Mouse (Mus musculus): ENCODE measurements around the gene Pramef12. TPM values are rescaled to one million over a fixed set of nuclear protein-coding genes. Genes with fewer than 3 reads are reported as not detected.
A peak's percentile ranks its signal among the peaks of the same experiment; 100 is the strongest.
"Not testable (repeated sequence)": the region's sequence is repeated elsewhere in the genome, so short reads cannot be mapped to it uniquely, and the experiment has no call there.

Gene Pramef12
- 0.40 and 0.49 TPM in 2 replicates for polyA plus RNA-seq (2012; rRNA removed)

DNA sequence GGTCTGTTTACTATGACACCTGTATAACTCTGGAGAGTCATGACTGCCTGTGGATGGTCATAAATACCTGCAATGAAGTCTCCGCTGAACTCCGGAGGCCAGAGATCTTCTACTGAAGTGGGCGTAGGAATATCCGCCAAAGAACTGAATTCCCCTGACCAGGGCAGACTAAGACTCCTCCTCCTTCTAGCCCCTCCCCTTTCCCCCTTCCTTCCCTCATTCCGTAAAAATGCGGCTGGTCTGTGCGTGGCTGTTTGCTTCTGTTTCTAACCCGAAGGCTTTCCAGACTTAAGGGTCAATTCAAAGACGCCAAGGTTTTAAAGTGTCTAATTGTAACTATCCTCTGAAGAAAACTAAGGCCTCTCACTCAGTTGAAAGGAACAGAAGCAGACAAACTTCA, at the start of gene Pramef12:
Gene Pramef12 (minus strand): TSS at position 175 of the 400 bp plus-strand sequence.
- DNase-seq (ENCODE audit: low spot score) = no peak

GRCm38 (mm10) chr4:144453217-144453616, 45.0 kb upstream of the Pramef12 start, which contains the start of gene Gm9944:
Gm9944 (minus strand) TSS chr4:144453317.
- no peak for DNase-seq (ENCODE audit: low spot score)

DNA sequence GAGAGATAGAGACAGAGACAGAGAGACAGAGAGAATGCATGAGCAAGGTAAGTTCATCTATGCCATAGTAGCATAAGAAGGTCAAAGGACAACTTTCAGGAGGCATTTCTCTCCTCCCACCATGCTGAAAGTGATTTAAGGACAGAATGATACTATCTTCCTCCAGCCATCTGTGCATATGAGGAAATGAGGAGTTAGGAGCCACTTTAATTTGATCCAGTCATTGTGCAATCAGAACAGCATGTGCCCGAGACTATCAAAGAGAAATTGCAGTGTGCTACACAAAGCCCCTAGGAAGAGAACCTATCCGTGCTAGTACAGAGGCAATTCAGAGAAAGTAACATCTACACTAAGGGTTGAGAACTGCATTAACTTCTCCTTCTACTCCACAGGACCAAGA, 40.3 kb upstream of the Pramef12 start:
- no peak for DNase-seq (ENCODE audit: low spot score)

DNA sequence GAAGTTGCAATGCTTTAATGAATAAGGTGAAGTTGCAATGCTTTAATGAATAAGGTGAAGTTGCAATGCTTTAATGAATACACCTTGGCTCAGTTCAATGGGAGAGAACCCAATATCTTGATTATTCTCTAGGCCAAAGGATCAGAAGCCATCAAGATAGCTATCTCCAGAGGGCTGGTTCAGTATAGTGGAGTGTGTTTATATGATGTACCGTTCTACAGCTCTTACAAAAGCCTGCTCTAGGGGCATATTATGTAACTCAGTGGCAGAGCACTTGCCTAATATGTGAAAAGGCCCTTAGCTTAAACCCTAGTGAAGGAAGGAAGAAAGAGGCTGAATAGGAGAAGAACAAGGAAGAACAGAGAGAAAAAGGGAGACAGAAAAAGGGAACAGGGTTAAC, 33.3 kb upstream of the Pramef12 start:
- no peak for DNase-seq (ENCODE audit: low spot score)

GRCm38 (mm10) chr4:144441095-144441494, 32.8 kb upstream of the Pramef12 start:
- DNase-seq (ENCODE audit: low spot score) = no peak

DNA sequence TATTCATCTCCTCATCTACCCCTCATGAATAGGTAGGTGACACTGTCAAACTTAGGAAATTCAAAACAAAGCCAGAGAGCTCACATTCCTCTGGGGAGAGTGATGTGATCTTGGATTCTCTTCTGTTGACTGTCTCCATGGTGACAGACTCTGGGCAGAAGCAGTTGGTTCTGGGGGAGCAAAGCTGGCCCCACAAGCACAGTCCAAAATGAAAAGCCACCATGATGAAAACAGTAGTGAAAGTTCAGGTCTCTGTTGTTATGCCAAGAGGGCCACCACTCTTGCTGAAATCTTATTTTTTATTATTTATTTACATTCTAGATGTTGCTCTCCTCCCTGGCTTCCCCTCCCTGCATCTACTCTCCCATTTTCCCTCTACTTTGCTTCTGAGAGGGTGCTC, 30.4 kb upstream of the Pramef12 start, which contains the start of gene 1700012P22Rik:
Gene 1700012P22Rik (minus strand): TSS at position 101 of the 400 bp plus-strand sequence.
- DNase-seq (ENCODE audit: low spot score) = no peak

DNA sequence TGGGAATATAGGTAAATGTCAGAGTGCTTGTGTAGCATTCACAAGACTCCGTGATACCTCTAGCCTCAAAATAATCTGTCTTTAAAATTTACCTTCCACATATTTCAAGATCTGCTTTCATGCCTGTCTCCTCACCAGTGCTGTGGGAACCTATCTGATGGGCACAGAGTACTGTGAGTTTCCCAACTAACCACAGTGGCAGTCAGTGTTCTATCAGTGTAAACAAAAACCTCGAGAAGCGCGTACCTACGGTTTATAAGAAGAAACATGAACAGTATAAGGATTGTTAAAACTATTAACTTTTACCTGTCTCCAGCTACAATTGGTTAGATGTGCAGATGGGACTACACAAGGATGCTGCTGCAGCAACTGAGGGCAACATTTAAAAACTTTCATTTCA, 25.0 kb upstream of the Pramef12 start:
- DNase-seq (ENCODE audit: low spot score) = no peak

DNA sequence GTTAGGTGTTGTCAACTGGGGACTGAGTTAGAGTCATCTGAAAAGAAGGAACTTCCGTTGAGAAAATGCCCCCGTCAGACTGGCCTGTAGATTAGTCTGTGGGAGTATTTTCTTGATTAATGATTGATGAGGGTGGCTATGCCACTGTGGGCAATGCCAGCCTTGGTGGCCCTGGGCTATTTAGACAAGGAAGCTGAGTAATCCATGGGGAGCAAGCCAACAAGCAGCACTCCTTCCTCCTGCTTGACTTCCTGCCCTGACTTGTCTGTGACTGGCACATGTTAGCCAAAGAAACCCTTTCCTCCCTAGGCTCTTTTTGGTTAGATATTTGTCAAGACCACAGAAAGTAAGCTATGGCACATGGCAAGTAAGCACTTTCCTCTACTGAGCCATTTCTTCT, 22.5 kb upstream of the Pramef12 start:
- DNase-seq (ENCODE audit: low spot score) = no peak

DNA sequence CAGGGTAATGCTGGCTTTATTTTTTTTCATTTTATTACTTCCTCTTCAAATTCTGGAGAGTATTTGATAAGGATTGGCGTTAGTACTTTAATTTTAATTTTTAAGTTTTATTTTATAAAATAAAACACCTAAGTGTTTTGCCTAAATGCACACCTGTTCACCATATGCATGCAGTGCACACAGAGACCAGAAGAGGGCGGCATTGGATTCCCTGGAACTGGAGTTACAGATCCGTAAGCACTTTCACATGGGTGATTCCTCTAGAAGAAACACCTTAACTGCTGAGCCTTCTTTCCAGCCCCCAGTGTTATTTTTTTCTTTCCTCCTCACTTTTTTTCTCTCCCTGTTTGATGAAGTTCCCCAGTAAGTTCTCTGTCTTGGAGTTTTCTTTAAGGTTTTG, 20.6 kb upstream of the Pramef12 start:
- DNase-seq (ENCODE audit: low spot score) = no peak

GRCm38 (mm10) chr4:144424590-144424989, 16.3 kb upstream of the Pramef12 start:
- DNase-seq (ENCODE audit: low spot score) = no peak

DNA sequence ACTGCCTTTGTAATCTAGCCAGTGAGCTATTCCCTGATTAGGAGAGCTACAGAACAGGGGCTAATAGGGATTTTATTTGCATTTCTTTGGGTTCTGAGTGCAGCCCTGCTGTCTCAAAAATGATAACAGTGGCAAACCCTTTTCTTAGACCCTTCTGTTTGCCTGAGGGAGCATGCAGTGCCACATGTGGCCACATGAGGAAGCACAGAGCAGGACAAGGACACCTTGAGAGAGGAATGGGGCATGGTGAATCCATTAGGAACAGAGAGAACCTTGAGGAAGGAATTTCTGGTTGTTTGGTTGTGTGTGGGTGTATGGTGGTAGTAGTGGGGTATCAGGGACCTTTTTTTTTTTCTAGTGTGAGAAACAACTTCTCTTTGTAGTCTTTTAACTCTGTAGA, 12.4 kb upstream of the Pramef12 start:
- DNase-seq (ENCODE audit: low spot score) = no peak

DNA sequence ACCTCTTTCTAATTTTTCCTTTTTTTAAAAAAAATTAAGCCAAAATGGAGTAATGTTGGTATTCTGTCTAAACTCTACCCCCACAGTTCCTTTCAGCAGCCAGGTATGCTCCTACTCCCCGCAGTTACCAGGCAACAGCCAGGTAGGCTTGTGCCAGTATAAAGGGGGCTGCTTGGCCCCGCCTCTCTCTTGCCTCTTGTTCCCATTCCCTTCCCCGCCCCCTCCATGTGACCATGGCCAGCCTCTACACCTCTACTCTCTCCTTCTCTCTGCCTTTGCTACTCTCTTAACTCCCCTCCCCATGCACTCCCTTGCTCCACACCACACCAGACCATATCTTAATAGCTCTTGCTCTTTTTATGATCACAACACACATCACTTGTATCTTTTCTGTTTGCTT, 2.0 kb downstream of the Pramef12 start:
- no peak for DNase-seq (ENCODE audit: low spot score)

DNA sequence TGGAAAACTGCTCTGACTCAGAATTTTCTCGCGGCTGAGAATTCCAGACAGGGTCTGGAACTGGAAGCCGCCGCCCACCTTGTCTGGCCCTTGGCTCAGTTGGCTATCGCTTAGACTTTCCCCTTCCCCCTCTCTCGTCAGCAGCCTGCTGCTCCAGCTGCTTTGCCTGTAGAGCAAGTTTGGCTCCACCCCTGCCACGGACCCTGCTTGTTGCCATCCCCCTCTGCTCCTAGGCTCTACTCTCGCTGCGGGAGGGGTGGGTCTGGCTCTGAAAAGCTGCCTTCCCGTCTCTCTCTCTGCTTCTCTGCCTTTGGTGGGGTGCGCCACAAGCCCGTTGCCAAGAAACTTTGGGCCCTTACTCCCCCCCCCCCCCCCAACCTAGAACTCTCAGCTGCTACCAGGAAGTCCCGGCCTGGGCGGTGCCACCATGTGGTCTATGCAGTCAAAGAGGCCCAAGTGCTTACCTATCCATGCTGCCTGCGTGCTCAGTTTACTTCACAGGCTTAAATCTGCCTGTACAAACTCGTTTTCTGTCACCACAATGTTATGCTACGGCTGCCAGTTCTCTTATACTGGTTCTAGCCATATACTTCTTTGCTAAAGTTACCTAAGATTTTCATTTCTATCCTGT, 3.7 kb downstream of the Pramef12 start:
- peak; percentile 25 for DNase-seq (ENCODE audit: low spot score)

GRCm38 (mm10) chr4:144402712-144403111, 5.6 kb downstream of the Pramef12 start:
- DNase-seq (ENCODE audit: low spot score) = no peak

DNA sequence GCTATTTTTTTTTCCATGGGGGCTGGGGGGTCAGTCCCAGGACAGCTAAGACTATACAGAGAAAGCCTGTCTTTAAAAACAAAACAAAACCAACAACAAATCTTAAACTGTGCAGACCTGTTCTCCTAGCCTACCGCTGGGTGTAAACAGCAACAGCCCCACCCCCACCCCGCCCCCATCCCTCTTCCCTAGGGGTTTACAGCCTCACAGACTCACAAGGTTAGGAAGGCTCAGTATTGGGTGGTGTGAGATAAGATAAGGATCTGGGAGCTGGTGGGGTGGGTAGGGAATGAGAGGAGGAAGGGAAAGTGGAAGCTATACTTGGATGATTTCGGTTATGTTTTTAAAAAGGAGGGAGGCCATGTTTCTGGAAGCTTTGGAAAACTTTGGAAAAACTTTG, 11.9 kb downstream of the Pramef12 start:
- DNase-seq (ENCODE audit: low spot score) = no peak

DNA sequence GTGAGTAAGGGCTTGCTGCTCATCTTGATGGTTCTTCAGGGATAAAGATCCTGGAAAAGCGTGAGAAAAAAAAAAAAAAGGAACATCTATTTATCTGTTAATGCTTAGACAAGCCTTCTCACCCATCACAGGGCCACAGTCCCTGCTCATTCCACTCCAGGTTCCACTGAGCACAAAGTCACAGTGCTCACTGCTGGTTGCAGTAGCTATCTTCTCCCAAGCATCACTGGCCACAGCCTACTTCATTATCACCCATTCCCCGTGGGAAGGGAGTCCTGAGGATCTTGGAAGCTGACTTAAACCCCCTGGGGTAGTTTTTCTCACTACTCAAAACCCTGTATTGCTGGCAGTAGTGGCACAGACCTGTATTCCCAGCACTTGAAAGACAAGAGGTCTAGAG, 30.4 kb downstream of the Pramef12 start, which contains the start of gene Pramef20:
Gene Pramef20 (minus strand): TSS at position 23 of the 400 bp plus-strand sequence.
- DNase-seq (ENCODE audit: low spot score) = no peak

GRCm38 (mm10) chr4:144357642-144358041, 50.6 kb downstream of the Pramef12 start, which contains the start of gene Gm13119:
Gm13119 (plus strand) TSS chr4:144357942.
- DNase-seq (ENCODE audit: low spot score) = not testable (repeated sequence)

Other genes with a start within 250 kb of the Pramef12 start
- gene Oog3, start 245.8 kb downstream of the Pramef12 start, polyA plus RNA-seq (2012; rRNA removed) = not detected in 2 replicates
- gene Oog2, start 217.7 kb downstream of the Pramef12 start, polyA plus RNA-seq (2012; rRNA removed) = not detected in 2 replicates
- gene C87977, start 195.1 kb downstream of the Pramef12 start, polyA plus RNA-seq (2012; rRNA removed) = not detected in 2 replicates
- not detected in 2 replicates for gene Pramel5, start 128.0 kb downstream of the Pramef12 start, polyA plus RNA-seq (2012; rRNA removed)
- gene Gm13128, start 78.2 kb downstream of the Pramef12 start, polyA plus RNA-seq (2012; rRNA removed) = not detected in 2 replicates
- not detected in 2 replicates for gene Gm13119, start 50.5 kb downstream of the Pramef12 start, polyA plus RNA-seq (2012; rRNA removed)
- gene Pramef20, start 30.5 kb downstream of the Pramef12 start, polyA plus RNA-seq (2012; rRNA removed) = not detected in 2 replicates
- gene 1700012P22Rik, start 30.3 kb upstream of the Pramef12 start, polyA plus RNA-seq (2012; rRNA removed) = not detected in 2 replicates
- gene Gm9944, start 44.9 kb upstream of the Pramef12 start, polyA plus RNA-seq (2012; rRNA removed) = not detected in 2 replicates
- not detected in 2 replicates for gene Aadacl3, start 55.3 kb upstream of the Pramef12 start, polyA plus RNA-seq (2012; rRNA removed)
- not detected in 2 replicates for gene 9430007A20Rik, start 111.4 kb upstream of the Pramef12 start, polyA plus RNA-seq (2012; rRNA removed)
- gene Gm13124, start 156.7 kb upstream of the Pramef12 start, polyA plus RNA-seq (2012; rRNA removed) = not detected in 2 replicates
- gene Aadacl4, start 205.2 kb upstream of the Pramef12 start, polyA plus RNA-seq (2012; rRNA removed) = not detected in 2 replicates

Data from urinary bladder, adult 2 months (tissue).